Mouse (Mus musculus): Measurements from ENCODE around the gene Sprr2b.
"Not testable (repeated sequence)": the region's sequence is repeated elsewhere in the genome, so short reads cannot be mapped to it uniquely, and the experiment has no call there.

DNA sequence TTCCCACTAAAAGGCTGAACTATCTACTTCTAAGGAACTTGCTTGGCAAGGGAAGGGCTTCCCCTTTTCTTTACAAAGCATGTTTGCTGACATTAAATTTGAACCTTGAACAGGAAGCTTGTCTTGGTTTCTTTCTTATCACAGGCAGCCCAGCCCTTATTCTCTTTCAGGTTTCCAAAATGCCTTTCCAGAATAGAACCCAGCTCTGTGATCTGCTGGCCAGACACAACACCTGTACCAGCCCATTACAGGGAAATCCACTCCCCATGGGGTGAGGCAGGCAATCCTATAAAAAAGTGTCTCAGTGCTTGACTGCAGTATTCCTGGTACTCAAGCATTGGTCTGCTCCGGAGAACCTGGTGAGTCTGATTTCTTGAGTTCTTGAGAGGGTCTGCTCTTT is 31.3 kb upstream of the Sprr2b start, which contains the start of gene Sprr2a3:
- not testable (repeated sequence) for TF ChIP-seq POLR2A (IDR thresholded peaks at IDR 0.05; ENCODE audit: low read depth, low read length); CTCF (IDR thresholded peaks at IDR 0.05; ENCODE audit: extremely low read depth, insufficient read depth, insufficient read length, insufficient replicate concordance)

Data from spleen, adult 2 months (tissue).